Mouse (Mus musculus) heart, adult 2 months (tissue): ENCODE results near the gene Syk.

Experiments used
- CTCF ChIP-seq: fragments of 200-600 bp; IDR thresholded peaks from 2 replicates; pipeline ENCODE4 v1.8.1; 2022; ENCODE audit warnings: antibody characterized with exemption, mild to moderate bottlenecking, moderate library complexity
- POLR2A ChIP-seq: fragments of 200-500 bp; IDR thresholded peaks from 2 replicates; pipeline ENCODE4 v1.6.1; 2011; ENCODE audit warnings: mild to moderate bottlenecking, low read depth, low read length, control low read depth; ENCODE audit not compliant: insufficient read depth

GRCm38 (mm10) chr13:52582878-52583661, at the start of gene Syk:
- TF ChIP-seq CTCF (no peak), POLR2A (peak; percentile 48; the same call in 1 of the 2 replicates)
